Mouse (Mus musculus): Measurements from ENCODE around the gene Gm2001. TPM values are rescaled to one million over a fixed set of nuclear protein-coding genes. Genes with fewer than 3 reads are reported as not detected.
"Not testable (repeated sequence)": the region's sequence is repeated elsewhere in the genome, so short reads cannot be mapped to it uniquely, and the experiment has no call there.

The Gm2001 gene
- not detected for polyA plus RNA-seq (2017; shearing (Covaris generic))

GRCm38 (mm10) chr12:87842239-87842638, at the start of gene Gm2001:
Gene Gm2001, minus strand, starts transcription at chr12:87842339.
- ATAC-seq, result not testable (repeated sequence)

- ATAC-seq, result not testable (repeated sequence)
Observed at GRCm38 (mm10) chr12:87873772-87874171, 31.6 kb upstream of the Gm2001 start, which contains the start of gene Gm2016. Gene Gm2016, plus strand, starts transcription at chr12:87874072.

GRCm38 (mm10) chr12:87864048-87864447, 21.9 kb upstream of the Gm2001 start:
- not testable (repeated sequence) for ATAC-seq

- not testable (repeated sequence) for ATAC-seq
Observed at GRCm38 (mm10) chr12:87863638-87864037, 21.5 kb upstream of the Gm2001 start.

GRCm38 (mm10) chr12:87861740-87862692, 19.9 kb upstream of the Gm2001 start:
- not testable (repeated sequence) for ATAC-seq

- not testable (repeated sequence) for ATAC-seq
Observed at GRCm38 (mm10) chr12:87856067-87856466, 13.9 kb upstream of the Gm2001 start.

GRCm38 (mm10) chr12:87850657-87851056, 8.5 kb upstream of the Gm2001 start:
- not testable (repeated sequence) for ATAC-seq

GRCm38 (mm10) chr12:87816277-87816676, 25.9 kb downstream of the Gm2001 start, which contains the start of gene BB287469:
Gene BB287469, plus strand, starts transcription at chr12:87816577.
- ATAC-seq, result not testable (repeated sequence)

GRCm38 (mm10) chr12:87797971-87798370, 44.2 kb downstream of the Gm2001 start:
- not testable (repeated sequence) for ATAC-seq

GRCm38 (mm10) chr12:87795212-87795611, 46.9 kb downstream of the Gm2001 start, which contains the start of gene Gm21936:
Gene Gm21936, plus strand, starts transcription at chr12:87795512.
- not testable (repeated sequence) for ATAC-seq

Other genes starting within 250 kb of the Gm2001 start
- gene Oog1, start 239.7 kb downstream of the Gm2001 start, polyA plus RNA-seq (2017; shearing (Covaris generic)), result not detected
- gene Gm4027, start 223.5 kb downstream of the Gm2001 start, polyA plus RNA-seq (2017; shearing (Covaris generic)), result not detected
- not detected for gene Gm16381, start 197.7 kb downstream of the Gm2001 start, polyA plus RNA-seq (2017; shearing (Covaris generic))
- gene Gm21319, start 66.6 kb downstream of the Gm2001 start, polyA plus RNA-seq (2017; shearing (Covaris generic)), result under 1 TPM in 1 of 2 experiments, not detected in 1; 0.34 TPM
- gene Gm21936, start 46.8 kb downstream of the Gm2001 start, polyA plus RNA-seq (2017; shearing (Covaris generic)), result not detected
- gene BB287469, start 25.8 kb downstream of the Gm2001 start, polyA plus RNA-seq (2017; shearing (Covaris generic)), result not detected
- not detected for gene Gm2016, start 31.7 kb upstream of the Gm2001 start, polyA plus RNA-seq (2017; shearing (Covaris generic))
- gene Gm2022, start 53.0 kb upstream of the Gm2001 start, polyA plus RNA-seq (2017; shearing (Covaris generic)), result not detected
- not detected for gene Gm2035, start 77.5 kb upstream of the Gm2001 start, polyA plus RNA-seq (2017; shearing (Covaris generic))
- not detected for gene Gm2042, start 111.7 kb upstream of the Gm2001 start, polyA plus RNA-seq (2017; shearing (Covaris generic))
- not detected for gene Gm2075, start 169.5 kb upstream of the Gm2001 start, polyA plus RNA-seq (2017; shearing (Covaris generic))
- gene Gm6803, start 176.4 kb upstream of the Gm2001 start, polyA plus RNA-seq (2017; shearing (Covaris generic)), result not detected
- not detected for gene Gm2056, start 184.7 kb upstream of the Gm2001 start, polyA plus RNA-seq (2017; shearing (Covaris generic))
- not detected for gene Gm16368, start 241.4 kb upstream of the Gm2001 start, polyA plus RNA-seq (2017; shearing (Covaris generic))